Mouse (Mus musculus): ENCODE data around the gene Nt5m.

DNA sequence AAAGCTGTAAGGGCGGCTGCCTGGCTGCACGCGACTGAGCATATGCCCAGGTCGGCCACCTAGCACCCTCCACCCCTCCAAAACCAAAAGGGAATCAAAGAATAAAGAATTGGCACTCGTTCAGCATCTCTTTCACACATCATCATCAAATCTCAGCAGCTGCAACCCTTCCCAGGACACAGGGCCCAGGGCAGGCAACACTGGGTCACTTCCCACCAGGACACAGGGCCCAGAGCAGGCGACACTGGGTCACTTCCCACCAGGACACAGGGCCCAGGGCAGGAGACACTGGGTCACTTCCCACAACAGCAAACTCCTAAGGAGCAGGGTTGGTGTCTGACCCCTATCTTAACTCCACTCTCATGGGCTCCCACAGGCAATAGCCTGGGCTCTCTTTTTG is 45.9 kb upstream of the Nt5m start:
- no peak for TF ChIP-seq POLR2A (IDR thresholded peaks at IDR 0.05; ENCODE audit: insufficient read length, low read depth)
- no peak for TF ChIP-seq MYOD1 (IDR thresholded peaks at IDR 0.05; ENCODE audit: control insufficient read depth in 1 of 3, insufficient read length in 2 of 3, low read depth in 2 of 3)
- no peak for TF ChIP-seq TCF3 (IDR thresholded peaks at IDR 0.05; ENCODE audit: insufficient read length, low read depth)
- no peak for TF ChIP-seq E2F4 (IDR thresholded peaks at IDR 0.05; ENCODE audit: insufficient read depth)
- TF ChIP-seq POLR2AphosphoS2 (IDR thresholded peaks at IDR 0.05; ENCODE audit: insufficient read length, low read depth) = no peak
- no peak for TF ChIP-seq USF1 (IDR thresholded peaks at IDR 0.05; ENCODE audit: low read depth)
- TF ChIP-seq MAX (IDR thresholded peaks at IDR 0.05; ENCODE audit: low read depth) = no peak
- TF ChIP-seq TCF12 (IDR thresholded peaks at IDR 0.05; ENCODE audit: insufficient read depth, poor library complexity, severe bottlenecking) = no peak
